Mouse (Mus musculus) frontal cortex, postnatal 14 days (tissue): ENCODE results near the gene Rhox3h.
"Not testable (repeated sequence)": the region's sequence is repeated elsewhere in the genome, so short reads cannot be mapped to it uniquely, and the experiment has no call there.

Experiments
- DNase-seq, 2 experiments: peaks; one replicate each; pipeline ENCODE4 v3.0.0; 2022; ENCODE audit warnings: low spot score in 2 of 2

The Rhox3h gene

GRCm38 (mm10) chrX:37668664-37669063 lies at the start of gene Rhox3h:
TSS of gene Rhox3h (minus strand) at chrX:37668764.
- not testable (repeated sequence) for DNase-seq

- no peak for DNase-seq
These were observed 33.3 kb upstream of the Rhox3h start for GRCm38 (mm10) chrX:37701821-37702387.

- no peak for DNase-seq
These were observed 23.7 kb upstream of the Rhox3h start for GRCm38 (mm10) chrX:37692261-37692660.

GRCm38 (mm10) chrX:37683031-37683715 lies 14.6 kb upstream of the Rhox3h start:
- no peak for DNase-seq

- not testable (repeated sequence) for DNase-seq
These were observed 4.6 kb upstream of the Rhox3h start, which contains the start of gene Rhox2h for GRCm38 (mm10) chrX:37673177-37673576. TSS of gene Rhox2h (minus strand) at chrX:37673277.

GRCm38 (mm10) chrX:37651227-37651626 lies 17.3 kb downstream of the Rhox3h start, which contains the start of gene Rhox4g:
TSS of gene Rhox4g (minus strand) at chrX:37651327.
- not testable (repeated sequence) for DNase-seq

- DNase-seq: not testable (repeated sequence)
These were observed 25.2 kb downstream of the Rhox3h start, which contains the start of gene Rhox2g for GRCm38 (mm10) chrX:37643370-37643769. TSS of gene Rhox2g (minus strand) at chrX:37643470.

- DNase-seq: not testable (repeated sequence)
These were observed 40.1 kb downstream of the Rhox3h start, which contains the start of gene Rhox3g for GRCm38 (mm10) chrX:37628512-37628911. TSS of gene Rhox3g (minus strand) at chrX:37628612.
